Mouse (Mus musculus): ENCODE data around the gene Armc8. TPM values are rescaled to one million over a fixed set of nuclear protein-coding genes. Genes with fewer than 3 reads are reported as not detected.

Gene Armc8
- total RNA-seq, 4 experiments from 2014 or later, result 55.8 to 61.7 (median 57.5) TPM

Other genes starting within 250 kb of the Armc8 start
- gene Esyt3, start 210.3 kb downstream of the Armc8 start, total RNA-seq (2022), result 1 to 10 TPM; 1.2 to 3.0 (median 2.3) TPM
- gene Mras, start 131.5 kb downstream of the Armc8 start, total RNA-seq (2022), result 100 to 1,000 TPM; 140 to 166 (median 153) TPM
- under 1 TPM in 3 of 4 experiments, not detected in 1; 0.37 to 0.72 (median 0.44) TPM for gene Nme9, start 117.4 kb downstream of the Armc8 start, total RNA-seq (2022)
- gene Dbr1, start 6.9 kb upstream of the Armc8 start, total RNA-seq (2022), result 10 to 100 TPM; 14.8 to 17.9 (median 16.7) TPM
- gene A4gnt, start 43.6 kb upstream of the Armc8 start, total RNA-seq (2022), result under 1 TPM in 3 of 4 experiments, not detected in 1; 0.13 to 0.23 (median 0.18) TPM
- gene Dzip1l, start 60.6 kb upstream of the Armc8 start, total RNA-seq (2022), result 10 to 100 TPM; 24.2 to 26.2 (median 25.5) TPM
- gene Cldn18, start 148.4 kb upstream of the Armc8 start, total RNA-seq (2022), result not detected